In the genomic region with DNA sequence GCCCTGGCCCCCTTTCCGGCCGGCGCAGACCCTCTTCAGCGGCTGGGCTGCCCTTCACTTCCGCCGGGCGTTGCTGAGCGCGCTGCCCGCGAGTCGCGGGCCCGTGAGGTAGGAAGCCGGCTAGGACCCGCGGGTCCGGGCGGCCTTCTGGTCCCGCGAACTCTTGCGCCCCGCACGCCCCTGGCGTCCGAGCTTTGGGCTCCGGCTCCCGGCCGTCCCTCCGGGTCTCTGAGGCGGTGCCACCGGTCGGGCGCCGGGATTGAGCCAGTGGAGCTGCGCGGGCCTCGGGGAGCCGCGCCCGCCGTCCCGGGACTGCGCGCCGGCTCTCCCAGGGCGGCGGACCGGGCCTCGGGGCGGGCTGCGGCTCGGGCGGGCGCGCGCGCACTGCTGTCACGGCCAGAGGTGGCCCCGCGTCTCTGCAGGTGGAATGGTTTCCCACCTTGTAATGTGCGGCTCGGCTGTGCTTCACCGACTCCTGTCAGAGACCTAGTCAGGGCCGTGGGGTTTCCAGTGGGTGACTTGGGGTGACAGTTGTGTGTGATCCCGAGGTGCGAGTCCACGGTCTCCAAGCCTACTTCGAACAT, we compare ENCODE assay signal across 11 mouse cellular contexts. TPM values are rescaled to one million over a fixed set of nuclear protein-coding genes. Genes with fewer than 3 reads are reported as not detected.
A peak's percentile ranks its signal among the peaks of the same experiment; 100 is the strongest.
DNase-seq lines count a peak whose midpoint lies in the region; ATAC-seq and TF ChIP-seq lines count a peak whose summit lies in the region.
"Not testable (repeated sequence)": the region's sequence is repeated elsewhere in the genome, so short reads cannot be mapped to it uniquely, and the experiment has no call there.
"Had no signal": no experiment of that assay in that cellular context is flagged by ENCODE, and none has a peak within 500 bp of the region (broad histone marks: within the 10 kb centered on the region; RNA-seq: fewer than 3 reads in every experiment).

No protein-coding gene starts in this region.

- 1% methylated on average over 69 of the region's 69 CpGs for WGBS in limb, embryonic 13.5 days

- not testable (repeated sequence) for DNase-seq in Patski (ENCODE audit: low read depth, low spot score); gastrocnemius, adult 2 months
- DNase-seq in embryo, embryonic 11 days, result peak; percentile 35
- DNase-seq in right cerebral cortex, adult 18-20 months, result peak; percentile 9
- DNase-seq in urinary bladder, postnatal 25 days (ENCODE audit: low spot score), result peak; percentile 13

- H3K9me3 ChIP-seq in limb, embryonic 13.5 days, result not testable (repeated sequence)

- not testable (repeated sequence) for H3K36me3 ChIP-seq in limb, embryonic 13.5 days

- intact Hi-C loops in gastrocnemius, adult 2 months (cut with DNase I), result loop anchor here (5.0 kb wide), 1 partner anchor 38 kb away; a partner anchor contains a TSS

- POLR2A ChIA-PET in Patski (lab: Charles Lee), result not testable (repeated sequence)

- peak overlapping the region; percentile 76 for H3K9ac ChIP-seq in limb, embryonic 13.5 days

- in situ Hi-C loops in Patski (cut with MboI; ENCODE audit: low pct_unique_long_range_greater_than_20kb), result loop anchor here (5.0 kb wide), 1 partner anchor 38 kb away; a partner anchor contains a TSS

- peak; percentile 68 for ATAC-seq in Patski
- peak; percentile 38 for ATAC-seq in inflammation-experienced regulatory T-cells, adult 6 months
- ATAC-seq in limb, embryonic 13.5 days (ENCODE audit: low FRiP score, low read depth), result peak; percentile 45
- ATAC-seq in megakaryocyte-erythroid progenitor cell, adult 5-6 weeks (replicated peaks; ENCODE audit: low FRiP score, low TSS enrichment, poor library complexity, severe bottlenecking), result peak; percentile 51

- H3K4me2 ChIP-seq in limb, embryonic 13.5 days (replicated peaks), result peak overlapping the region; percentile 83

- H3K4me1 ChIP-seq in limb, embryonic 13.5 days, result not testable (repeated sequence)

- not testable (repeated sequence) for TF ChIP-seq CTCF in Patski (IDR thresholded peaks at IDR 0.05); gastrocnemius, adult 2 months (IDR thresholded peaks at IDR 0.05)

- H3K27ac ChIP-seq in gastrocnemius, adult 2 months, result peak overlapping the region; percentile 96
- H3K27ac ChIP-seq in limb, embryonic 13.5 days, result not testable (repeated sequence)

- H3K27me3 ChIP-seq in Patski; limb, embryonic 13.5 days: not testable (repeated sequence)

- peak overlapping the region; percentile 93 for H3K4me3 ChIP-seq in gastrocnemius, adult 2 months
- peak overlapping the region; percentile 63 for H3K4me3 ChIP-seq in limb, embryonic 13.5 days

- CTCF ChIA-PET in Patski (lab: Charles Lee), result not testable (repeated sequence)

RNA-seq across cellular contexts. Expression of a gene that starts 0.4 kb away (rescaled TPM):
- polyA plus RNA-seq in Patski (2021), result 26.1 TPM
- total RNA-seq in gastrocnemius, adult 2 months (2021), result 100 to 1,000 TPM; 111 to 130 TPM
- 1 to 10 TPM; 7.0 to 9.7 (median 8.7) TPM for polyA plus RNA-seq in inflammation-experienced regulatory T-cells, adult 6 months (2017; shearing (Covaris generic))
- polyA plus RNA-seq in limb, embryonic 13.5 days (2015; fragmentation: Nextera tagmentation; extraction: Ambion mirVana), result 11.4 and 12.8 TPM in 2 replicates
- 11.4 and 12.2 TPM in 2 replicates for total RNA-seq in megakaryocyte-erythroid progenitor cell, adult 5-6 weeks (2014; fragmentation: Nextera tagmentation)
- 13.9 and 18.6 TPM in 2 replicates for total RNA-seq in megakaryocyte-erythroid progenitor cell, adult 5-6 weeks (2017)

RNA-seq across cellular contexts. Expression of a gene that starts 2.6 kb away (rescaled TPM):
- 8.3 TPM for polyA plus RNA-seq in Patski (2021)
- total RNA-seq in gastrocnemius, adult 2 months (2021), result 1 to 10 TPM in 1 of 2 experiments, under 1 TPM in 1; 0.36 to 1.1 TPM
- not detected for polyA plus RNA-seq in inflammation-experienced regulatory T-cells, adult 6 months (2017; shearing (Covaris generic))
- not detected in 2 replicates for polyA plus RNA-seq in limb, embryonic 13.5 days (2015; fragmentation: Nextera tagmentation; extraction: Ambion mirVana)
- not detected in 2 replicates for total RNA-seq in megakaryocyte-erythroid progenitor cell, adult 5-6 weeks (2014; fragmentation: Nextera tagmentation)
- total RNA-seq in megakaryocyte-erythroid progenitor cell, adult 5-6 weeks (2017), result not detected in 2 replicates

RNA-seq across cellular contexts. Expression of a gene that starts 38.7 kb away (rescaled TPM):
- not detected for polyA plus RNA-seq in Patski (2021)
- total RNA-seq in gastrocnemius, adult 2 months (2021), result not detected
- polyA plus RNA-seq in inflammation-experienced regulatory T-cells, adult 6 months (2017; shearing (Covaris generic)), result not detected
- polyA plus RNA-seq in limb, embryonic 13.5 days (2015; fragmentation: Nextera tagmentation; extraction: Ambion mirVana), result 7.4 and 9.3 TPM in 2 replicates
- 7.6 and 11.2 TPM in 2 replicates for total RNA-seq in megakaryocyte-erythroid progenitor cell, adult 5-6 weeks (2014; fragmentation: Nextera tagmentation)
- total RNA-seq in megakaryocyte-erythroid progenitor cell, adult 5-6 weeks (2017), result 24.2 and 30.5 TPM in 2 replicates
- total RNA-seq: adrenal gland, postnatal 4 days; gastrocnemius, adult 8-10 months; layer of hippocampus, postnatal 10 days had no signal
